Comparison of ENCODE assay signal across 8 mouse cellular contexts in genomic region chr5:122274785-122275184, GRCm38 (mm10). TPM values are rescaled to one million over a fixed set of nuclear protein-coding genes. Genes with fewer than 3 reads are reported as not detected.
DNase-seq lines count a peak whose midpoint lies in the region; ATAC-seq and TF ChIP-seq lines count a peak whose summit lies in the region.

No protein-coding gene starts in this region.

- H3K27ac ChIP-seq in kidney, adult 2 months (ENCODE audit: insufficient read depth, low read depth, low read length): no peak overlapping the region
- H3K27ac ChIP-seq in kidney, embryonic 16.5 days (ENCODE audit: low read length): no peak overlapping the region
- H3K27ac ChIP-seq in embryonic facial prominence, embryonic 14.5 days (replicated peaks; ENCODE audit: low read depth, low read length): no peak overlapping the region
- no peak overlapping the region for H3K27ac ChIP-seq in lung, postnatal 0 days (ENCODE audit: low read length)

- no peak for ATAC-seq in kidney, embryonic 16.5 days (ENCODE audit: low FRiP score, low TSS enrichment)
- ATAC-seq in embryonic facial prominence, embryonic 14.5 days (ENCODE audit: low read depth): no peak
- ATAC-seq in lung, postnatal 0 days: peak; percentile 76

- peak; percentile 87 for DNase-seq in kidney, adult 2 months
- peak; percentile 43 for DNase-seq in embryonic facial prominence, embryonic 14.5 days (ENCODE audit: low spot score)
- DNase-seq in lung, postnatal 0 days (ENCODE audit: low spot score): peak; percentile 78
- DNase-seq in thymus, postnatal 0 days (ENCODE audit: low spot score): peak; percentile 91
- no peak for DNase-seq in right cerebral cortex, adult 18-20 months
- no peak for DNase-seq in adrenal gland, adult 18-20 months (ENCODE audit: low spot score in 2 of 2)
- no peak for DNase-seq in cerebellum, adult 9-10 months

- 0 out of 2 replicates have a peak, but pooled peaks cover under 1% of the 10 kb centered on the region for H3K4me1 ChIP-seq in kidney, adult 2 months (ENCODE audit: control insufficient read depth, insufficient read depth, low read length)
- H3K4me1 ChIP-seq in kidney, embryonic 16.5 days (ENCODE audit: insufficient read depth, low read length): no peaks in the 10 kb centered on the region; the same call in 1 of the 2 replicates
- H3K4me1 ChIP-seq in embryonic facial prominence, embryonic 14.5 days (ENCODE audit: control insufficient read depth, insufficient read depth, low read length): 0 out of 2 replicates have a peak, but pooled peaks cover 3% of the 10 kb centered on the region
- no peaks in the 10 kb centered on the region for H3K4me1 ChIP-seq in lung, postnatal 0 days (ENCODE audit: insufficient read depth, low read depth, low read length)

- no peak overlapping the region for H3K4me3 ChIP-seq in kidney, adult 2 months (ENCODE audit: insufficient read depth, low read depth, low read length)
- H3K4me3 ChIP-seq in kidney, embryonic 16.5 days (ENCODE audit: low read length): no peak overlapping the region
- H3K4me3 ChIP-seq in embryonic facial prominence, embryonic 14.5 days (ENCODE audit: low read depth, low read length): no peak overlapping the region
- no peak overlapping the region for H3K4me3 ChIP-seq in lung, postnatal 0 days (ENCODE audit: low read depth, low read length)

- no peak overlapping the region for H3K4me2 ChIP-seq in kidney, embryonic 16.5 days (replicated peaks; ENCODE audit: low read depth, low read length)
- H3K4me2 ChIP-seq in embryonic facial prominence, embryonic 14.5 days (ENCODE audit: low read depth, low read length): no peak overlapping the region
- H3K4me2 ChIP-seq in lung, postnatal 0 days (replicated peaks; ENCODE audit: low read depth, low read length): no peak overlapping the region

- no peak overlapping the region for H3K9ac ChIP-seq in kidney, embryonic 16.5 days (replicated peaks; ENCODE audit: low read length)
- H3K9ac ChIP-seq in embryonic facial prominence, embryonic 14.5 days (ENCODE audit: low read depth, low read length): no peak overlapping the region
- H3K9ac ChIP-seq in lung, postnatal 0 days (replicated peaks; ENCODE audit: low read depth): no peak overlapping the region

- H3K9me3 ChIP-seq in kidney, embryonic 16.5 days (ENCODE audit: low read length): no peaks in the 10 kb centered on the region; the same call in 1 of the 2 replicates
- no peaks in the 10 kb centered on the region for H3K9me3 ChIP-seq in embryonic facial prominence, embryonic 14.5 days (ENCODE audit: control insufficient read depth, low read length)
- no peaks in the 10 kb centered on the region for H3K9me3 ChIP-seq in lung, postnatal 0 days (ENCODE audit: low read length)

- no peaks in the 10 kb centered on the region for H3K27me3 ChIP-seq in kidney, adult 2 months (replicated peaks; ENCODE audit: control insufficient read depth, insufficient read depth, low read length)
- H3K27me3 ChIP-seq in kidney, embryonic 16.5 days (ENCODE audit: insufficient read depth, low read length): no peaks in the 10 kb centered on the region
- no peaks in the 10 kb centered on the region for H3K27me3 ChIP-seq in embryonic facial prominence, embryonic 14.5 days (replicated peaks; ENCODE audit: control insufficient read depth, insufficient read depth, low read length)
- no peaks in the 10 kb centered on the region for H3K27me3 ChIP-seq in lung, postnatal 0 days (replicated peaks; ENCODE audit: insufficient read depth, low read length)

- 26% methylated on average over 5 of the region's 5 CpGs for whole genome bisulfite sequencing in kidney, adult 2 months
- 41% methylated on average over 5 of the region's 5 CpGs for WGBS in kidney, embryonic 16.5 days
- 25% methylated on average over 5 of the region's 5 CpGs for WGBS in embryonic facial prominence, embryonic 14.5 days
- 23% methylated on average over 5 of the region's 5 CpGs for WGBS in lung, postnatal 0 days

- no peak for TF ChIP-seq CTCF in kidney, adult 2 months (conservative IDR thresholded peaks at IDR 0.05; ENCODE audit: insufficient read depth, insufficient read length, low read depth, low read length)
- TF ChIP-seq CTCF in lung, postnatal 0 days (IDR thresholded peaks at IDR 0.05): no peak

- no peaks in the 10 kb centered on the region for H3K36me3 ChIP-seq in kidney, adult 2 months (ENCODE audit: control insufficient read depth, insufficient read depth, low read length)
- H3K36me3 ChIP-seq in kidney, embryonic 16.5 days (ENCODE audit: insufficient read depth, low read length): no peaks in the 10 kb centered on the region
- no peaks in the 10 kb centered on the region for H3K36me3 ChIP-seq in embryonic facial prominence, embryonic 14.5 days (ENCODE audit: control insufficient read depth, insufficient read depth, low read length)
- no peaks in the 10 kb centered on the region for H3K36me3 ChIP-seq in lung, postnatal 0 days (ENCODE audit: insufficient read depth, low read length)

- TF ChIP-seq POLR2A in kidney, adult 2 months (IDR thresholded peaks at IDR 0.05; ENCODE audit: low read depth, low read length): no peak

- no peak for TF ChIP-seq EP300 in lung, postnatal 0 days (IDR thresholded peaks at IDR 0.05)

RNA-seq across cellular contexts. Expression of gene Pptc7, which starts 9.4 kb away (rescaled TPM):
- 28.8 and 31.7 TPM in 2 replicates for polyA plus RNA-seq in kidney, adult 2 months (2012; rRNA removed)
- 8.6 TPM in 2 replicates for polyA plus RNA-seq in kidney, embryonic 16.5 days (2015; fragmentation: Nextera tagmentation; extraction: Ambion mirVana)
- 7.9 and 8.1 TPM in 2 replicates for polyA plus RNA-seq in embryonic facial prominence, embryonic 14.5 days (2014; fragmentation: Nextera tagmentation; extraction: Ambion mirVana)
- polyA plus RNA-seq in lung, postnatal 0 days (2015; fragmentation: Nextera tagmentation; extraction: Ambion mirVana): 12.2 and 12.7 TPM in 2 replicates
- 23.8 and 34.3 TPM in 2 replicates for polyA plus RNA-seq in thymus, postnatal 0 days (2015; fragmentation: Nextera tagmentation; extraction: Ambion mirVana)
- total RNA-seq in adrenal gland, adult 18-20 months (2021): 10 to 100 TPM; 56.1 to 70.7 TPM

RNA-seq across cellular contexts. Expression of gene Tctn1, which starts 10.5 kb away (rescaled TPM):
- 18.2 and 23.2 TPM in 2 replicates for polyA plus RNA-seq in kidney, adult 2 months (2012; rRNA removed)
- 7.9 and 8.0 TPM in 2 replicates for polyA plus RNA-seq in kidney, embryonic 16.5 days (2015; fragmentation: Nextera tagmentation; extraction: Ambion mirVana)
- polyA plus RNA-seq in embryonic facial prominence, embryonic 14.5 days (2014; fragmentation: Nextera tagmentation; extraction: Ambion mirVana): 5.1 and 7.3 TPM in 2 replicates
- polyA plus RNA-seq in lung, postnatal 0 days (2015; fragmentation: Nextera tagmentation; extraction: Ambion mirVana): 4.5 and 5.1 TPM in 2 replicates
- polyA plus RNA-seq in thymus, postnatal 0 days (2015; fragmentation: Nextera tagmentation; extraction: Ambion mirVana): 1.8 and 3.3 TPM in 2 replicates
- total RNA-seq in adrenal gland, adult 18-20 months (2021): 10 to 100 TPM; 10.6 to 11.8 TPM

Comparison
In these comparisons a context has a peak if more than half of its experiments do, and no peak if none do; other contexts are left out.
1. DNase-seq: peak in kidney, adult 2 months (single experiment), embryonic facial prominence, embryonic 14.5 days (single experiment), lung, postnatal 0 days (single experiment) and thymus, postnatal 0 days (single experiment); none in right cerebral cortex, adult 18-20 months (single experiment), adrenal gland, adult 18-20 months (0 of 2) and cerebellum, adult 9-10 months (single experiment).